Mouse (Mus musculus) MEL-GATA-1-ER (cell line): Measurements from ENCODE around the gene Tnfrsf14.
A peak's percentile ranks its signal among the peaks of the same experiment; 100 is the strongest.

Source experiments
- DNase-seq: peaks from one replicate; pipeline ENCODE4 v3.0.0-alpha.2; 2012; ENCODE audit warnings: low read depth; ENCODE audit errors: extremely low read depth

Gene Tnfrsf14

DNA sequence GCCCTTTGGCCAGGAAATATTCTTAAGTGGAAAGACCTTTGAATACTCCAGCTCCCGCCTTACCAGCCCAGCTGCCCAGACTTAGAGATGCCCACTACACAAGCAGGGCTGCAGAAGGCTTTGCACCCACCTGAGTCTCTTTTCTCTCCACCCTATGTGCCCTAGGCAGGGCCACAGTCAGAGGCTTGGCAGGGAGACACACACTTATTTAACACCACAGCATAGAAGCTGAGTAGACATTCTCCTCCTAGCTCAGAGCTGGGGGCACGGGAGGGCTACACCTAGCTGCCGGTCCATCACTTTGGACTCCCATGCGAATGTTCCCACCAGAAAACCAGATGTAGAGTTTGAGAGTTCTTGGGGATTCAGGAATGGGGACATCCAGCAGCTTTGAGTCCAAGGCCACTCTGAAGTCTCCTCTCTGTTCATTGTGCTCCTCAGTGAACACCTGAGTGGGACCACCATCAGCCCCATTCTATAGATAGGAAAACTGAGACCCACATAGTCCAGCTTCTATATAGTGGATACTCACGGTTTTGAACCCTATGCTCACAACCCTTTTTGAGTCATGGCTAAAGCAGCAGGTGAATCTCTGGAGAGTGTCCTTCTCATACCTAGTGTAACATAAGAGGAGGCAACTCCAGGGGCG lies 20.7 kb upstream of the Tnfrsf14 start:
- no peak for DNase-seq

- no peak for DNase-seq
These were observed 19.9 kb upstream of the Tnfrsf14 start for GRCm38 (mm10) chr4:154948066-154948939.

- no peak for DNase-seq
These were observed 18.0 kb upstream of the Tnfrsf14 start for GRCm38 (mm10) chr4:154946319-154946718.

DNA sequence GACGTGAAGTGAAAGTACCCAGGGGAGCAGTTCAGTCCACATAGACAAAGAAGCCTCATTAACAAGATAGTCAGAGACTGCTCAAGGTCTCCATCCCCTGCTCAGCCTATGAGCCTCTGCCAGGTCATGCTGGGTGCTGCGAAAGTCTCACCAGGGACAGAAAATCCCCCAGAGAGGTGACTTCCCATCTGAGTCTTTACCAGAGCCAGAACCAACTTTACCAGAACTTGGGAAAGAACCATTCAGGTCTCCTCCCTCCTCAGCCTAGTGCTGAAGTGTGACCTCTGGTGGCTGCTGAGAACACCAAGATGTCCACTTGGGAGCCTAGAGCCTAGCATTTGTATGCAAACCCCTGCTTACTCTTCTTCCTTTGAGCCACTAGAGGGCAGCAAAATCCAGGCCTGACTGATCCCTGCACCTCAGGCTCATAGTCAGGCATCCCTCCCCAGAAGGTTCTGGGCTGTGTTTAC lies 15.8 kb upstream of the Tnfrsf14 start:
- peak; percentile 85 for DNase-seq

GRCm38 (mm10) chr4:154943323-154944039 lies 15.1 kb upstream of the Tnfrsf14 start:
- no peak for DNase-seq

- no peak for DNase-seq
These were observed 14.4 kb upstream of the Tnfrsf14 start for GRCm38 (mm10) chr4:154942632-154943322.

DNA sequence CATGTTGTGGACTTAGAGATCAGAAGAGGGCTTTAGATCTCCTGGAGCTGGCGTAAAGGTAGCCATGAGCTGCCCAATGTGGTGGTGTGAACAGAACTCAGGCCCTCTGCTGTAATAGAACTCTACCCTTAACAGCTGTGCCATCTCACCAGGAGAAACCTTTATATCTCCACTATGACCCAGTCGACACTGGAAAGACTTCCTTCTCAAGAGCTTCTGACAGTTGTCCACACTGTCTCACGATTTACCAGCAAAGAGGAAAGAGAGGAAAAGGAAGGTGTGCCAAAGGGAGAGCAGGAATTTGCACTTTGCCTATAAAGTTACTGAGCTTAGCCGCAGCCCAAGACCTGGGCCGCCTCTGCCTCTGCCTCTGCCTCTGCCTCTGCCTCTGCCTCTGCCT lies 13.5 kb upstream of the Tnfrsf14 start:
- no peak for DNase-seq

GRCm38 (mm10) chr4:154940156-154940555 lies 11.8 kb upstream of the Tnfrsf14 start:
- DNase-seq = no peak

- DNase-seq = no peak
These were observed 9.4 kb upstream of the Tnfrsf14 start for GRCm38 (mm10) chr4:154937746-154938145.

- no peak for DNase-seq
These were observed 8.3 kb upstream of the Tnfrsf14 start for GRCm38 (mm10) chr4:154936542-154937255.

GRCm38 (mm10) chr4:154935788-154936187 lies 7.4 kb upstream of the Tnfrsf14 start:
- DNase-seq = no peak

GRCm38 (mm10) chr4:154934800-154935199 lies 6.4 kb upstream of the Tnfrsf14 start:
- DNase-seq = no peak

DNA sequence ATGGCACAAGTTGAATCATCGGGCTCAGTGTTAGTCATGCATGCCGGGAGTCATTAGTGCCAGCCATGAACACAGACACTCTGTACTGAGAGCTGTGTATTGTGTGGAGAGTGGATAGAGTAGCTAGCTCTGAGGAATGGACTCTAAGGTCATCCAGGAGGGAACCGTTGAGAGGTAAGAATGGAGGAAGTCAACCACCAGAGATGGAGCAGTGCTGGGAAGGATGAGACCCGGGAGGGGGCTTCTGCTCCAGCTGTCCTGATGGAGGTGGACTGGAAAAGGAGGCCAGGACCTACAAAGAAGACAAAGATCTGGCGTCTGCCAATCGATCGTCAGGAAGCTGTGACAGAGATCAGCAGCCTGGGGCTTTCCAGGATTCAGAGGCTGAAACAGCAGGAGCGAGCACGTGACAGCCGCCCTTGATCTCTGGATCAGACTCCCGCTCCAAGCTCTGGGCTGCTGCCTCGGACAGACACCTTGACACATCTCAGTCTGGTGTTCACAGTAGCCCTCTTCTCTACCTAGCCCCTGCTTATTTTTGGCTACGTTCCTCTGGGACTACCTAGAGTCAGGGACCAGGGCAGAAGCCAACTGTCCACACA lies 5.0 kb upstream of the Tnfrsf14 start:
- DNase-seq = no peak

- DNase-seq = no peak
These were observed 811 bp upstream of the Tnfrsf14 start for GRCm38 (mm10) chr4:154929088-154929660.

DNA sequence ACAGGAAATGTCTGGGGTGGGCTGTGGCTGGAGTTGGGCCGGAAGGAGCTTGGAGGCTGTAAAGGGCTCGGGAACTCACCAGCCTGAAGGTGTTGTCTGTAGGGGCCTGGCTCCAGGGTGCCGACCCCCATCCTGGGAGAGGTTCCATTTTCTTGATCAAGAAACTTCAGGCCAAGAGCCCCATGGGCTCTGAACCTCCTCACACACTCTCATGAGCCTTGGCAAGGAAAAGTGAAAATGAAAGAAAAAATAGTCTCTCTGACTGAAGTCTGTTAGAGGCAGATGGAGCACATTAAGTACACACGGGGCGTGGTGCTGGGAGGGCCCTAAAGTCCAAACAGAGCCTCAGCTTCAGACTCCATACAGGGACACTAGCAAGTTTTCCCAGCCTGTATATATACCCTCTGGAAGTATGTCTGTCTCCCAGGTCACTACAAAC lies 445 bp downstream of the Tnfrsf14 start:
- no peak for DNase-seq

GRCm38 (mm10) chr4:154926969-154927898 lies 1.1 kb downstream of the Tnfrsf14 start:
- no peak for DNase-seq

DNA sequence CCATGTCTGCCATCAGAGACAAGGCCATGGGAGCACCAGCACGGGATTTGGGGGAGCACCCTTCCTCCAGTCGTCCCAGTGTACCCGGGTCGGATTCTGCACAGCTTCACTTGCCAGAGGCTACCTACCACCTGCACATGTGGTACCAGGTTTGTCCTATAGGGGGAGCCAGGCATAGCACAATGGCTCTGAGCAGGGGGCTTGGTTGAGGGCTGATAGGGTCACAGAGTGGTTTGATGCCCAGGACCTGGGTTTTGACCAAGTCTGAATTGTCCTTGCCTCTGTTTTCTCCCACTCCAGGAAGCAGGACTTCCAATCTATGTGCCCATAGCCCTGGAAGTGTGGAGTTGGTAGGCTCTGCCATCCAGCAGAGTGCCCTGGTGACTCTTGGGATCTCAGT lies 3.0 kb downstream of the Tnfrsf14 start:
- no peak for DNase-seq

DNA sequence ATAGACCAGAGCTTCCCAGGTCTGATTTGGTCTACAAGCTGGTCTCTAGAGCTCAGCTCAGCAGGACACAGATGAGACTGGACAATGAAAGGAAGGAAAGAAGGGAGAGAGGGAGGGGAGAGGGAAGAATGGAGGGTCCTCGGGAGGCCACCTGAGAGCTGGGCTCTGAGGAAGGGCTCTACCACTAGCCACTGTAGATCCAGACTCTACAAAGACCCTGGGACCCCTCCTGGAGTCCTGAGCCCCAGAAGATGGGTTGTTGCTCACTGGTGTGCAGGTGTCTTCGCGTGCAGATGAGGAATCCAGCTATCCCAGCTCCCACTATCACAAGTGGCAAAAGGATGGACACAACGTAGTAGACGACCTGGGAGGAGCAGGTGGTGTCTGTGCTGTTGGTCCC lies 5.4 kb downstream of the Tnfrsf14 start:
- DNase-seq = no peak

DNA sequence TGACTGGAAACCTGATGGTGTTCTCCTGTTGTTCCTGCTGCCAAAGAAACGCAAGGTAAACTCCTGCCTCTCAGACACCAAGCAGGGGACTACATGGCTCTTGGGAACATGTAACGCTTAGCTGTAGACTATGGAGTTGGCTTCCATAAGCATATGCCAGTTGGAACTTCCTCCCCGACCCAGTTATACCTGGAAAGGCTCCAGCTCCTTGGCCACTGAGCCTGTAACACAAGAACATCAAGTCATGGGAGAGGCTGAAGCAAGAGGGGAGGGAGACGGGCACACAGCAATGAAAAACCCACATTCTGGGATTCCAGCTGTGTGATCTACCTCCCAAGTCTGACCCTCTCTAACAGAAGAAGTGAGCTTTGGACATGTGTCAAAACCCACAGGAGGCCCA lies 6.1 kb downstream of the Tnfrsf14 start:
- no peak for DNase-seq
